Mouse (Mus musculus) olfactory bulb, adult 2 months (tissue): ENCODE measurements around the gene Gusb.

ENCODE experiments used
- CTCF ChIP-seq: fragments of 200-500 bp; IDR thresholded peaks from 2 replicates; pipeline ENCODE4 v1.5.1; 2012; ENCODE audit warnings: low read depth, mild to moderate bottlenecking, low read length, moderate library complexity; ENCODE audit not compliant: insufficient read depth
- POLR2A ChIP-seq: fragments of 200-500 bp; IDR thresholded peaks from 2 replicates; pipeline ENCODE4 v1.6.1; 2012; ENCODE audit warnings: mild to moderate bottlenecking, low read depth, low read length, moderate library complexity; ENCODE audit not compliant: insufficient read depth

DNA sequence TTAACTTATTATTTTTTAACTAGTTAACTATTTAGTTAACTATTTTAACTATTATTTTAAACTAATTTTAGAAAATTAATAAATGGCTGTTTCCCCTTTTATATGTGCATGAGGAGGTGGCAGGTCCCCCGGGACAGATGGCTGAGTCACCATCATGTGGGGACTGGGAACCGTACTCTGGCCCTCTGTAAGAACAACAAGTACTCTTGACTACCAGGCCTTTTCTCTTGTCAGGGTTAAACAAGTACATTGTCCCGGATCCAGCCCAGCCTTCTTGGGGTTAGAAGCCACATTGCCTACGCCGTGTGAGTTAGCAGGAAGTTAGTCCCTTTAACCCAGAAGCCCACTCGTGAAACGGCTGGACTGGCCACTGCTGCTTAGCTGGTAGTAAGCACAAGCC, 7.9 kb downstream of the Gusb start:
- TF ChIP-seq CTCF (no peak), POLR2A (no peak)
